Mouse (Mus musculus): ENCODE data around the gene Gstp3. TPM values are rescaled to one million over a fixed set of nuclear protein-coding genes. Genes with fewer than 3 reads are reported as not detected.
A peak's percentile ranks its signal among the peaks of the same experiment; 100 is the strongest.

Gstp3 gene
- total and polyA plus RNA-seq, 2 experiments from 2014 or later, result not detected

DNA sequence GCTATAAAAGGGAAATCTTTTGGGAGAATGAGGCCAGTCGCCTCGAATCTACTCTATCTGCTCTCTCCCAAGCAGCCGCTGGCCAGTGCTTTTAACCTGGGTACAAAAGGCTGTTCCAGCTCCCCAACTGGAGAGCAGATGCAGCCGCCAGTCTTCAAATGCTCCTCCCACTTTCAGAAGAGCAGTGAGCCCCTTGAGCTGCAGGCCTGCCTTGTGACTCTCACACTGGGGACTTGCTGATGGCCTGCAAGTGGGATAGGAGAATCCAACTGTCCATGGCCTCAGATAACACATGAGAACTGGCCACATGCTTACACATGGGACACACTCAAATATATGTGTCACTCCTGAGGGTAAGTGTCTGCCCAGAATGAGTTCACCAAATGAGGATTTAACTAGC lies 2.6 kb downstream of the Gstp3 start:
- ATAC-seq (ENCODE audit: insufficient read depth, low read depth), result peak; percentile 28; the same call in 1 of the 2 replicates
- TF ChIP-seq EP300 (IDR thresholded peaks at IDR 0.05; ENCODE audit: low read depth), result no peak
- TF ChIP-seq CTCF (IDR thresholded peaks at IDR 0.05; ENCODE audit: low read depth), result no peak
- H3K4me1 ChIP-seq (ENCODE audit: control insufficient read depth, insufficient read depth), result no peaks in the 10 kb centered on the region
- no peaks in the 10 kb centered on the region for H3K27me3 ChIP-seq (ENCODE audit: control insufficient read depth, insufficient read depth, low read length)
- H3K36me3 ChIP-seq (replicated peaks; ENCODE audit: control insufficient read depth, insufficient read depth, low read length), result no peaks in the 10 kb centered on the region
- H3K9ac ChIP-seq (replicated peaks; ENCODE audit: low read depth, low read length), result no peak overlapping the region; the same call in 1 of the 2 replicates
- H3K4me3 ChIP-seq (ENCODE audit: low read depth, low read length), result no peak overlapping the region
- DNase-seq (ENCODE audit: low spot score), result no peak
- no peak overlapping the region for H3K27ac ChIP-seq (ENCODE audit: low read depth)
- no peak overlapping the region for H3K4me2 ChIP-seq (ENCODE audit: low read depth, low read length)
- 37% methylated on average over 4 of the region's 4 CpGs for WGBS
- no peaks in the 10 kb centered on the region for H3K9me3 ChIP-seq (replicated peaks; ENCODE audit: control insufficient read depth, low read length)

DNA sequence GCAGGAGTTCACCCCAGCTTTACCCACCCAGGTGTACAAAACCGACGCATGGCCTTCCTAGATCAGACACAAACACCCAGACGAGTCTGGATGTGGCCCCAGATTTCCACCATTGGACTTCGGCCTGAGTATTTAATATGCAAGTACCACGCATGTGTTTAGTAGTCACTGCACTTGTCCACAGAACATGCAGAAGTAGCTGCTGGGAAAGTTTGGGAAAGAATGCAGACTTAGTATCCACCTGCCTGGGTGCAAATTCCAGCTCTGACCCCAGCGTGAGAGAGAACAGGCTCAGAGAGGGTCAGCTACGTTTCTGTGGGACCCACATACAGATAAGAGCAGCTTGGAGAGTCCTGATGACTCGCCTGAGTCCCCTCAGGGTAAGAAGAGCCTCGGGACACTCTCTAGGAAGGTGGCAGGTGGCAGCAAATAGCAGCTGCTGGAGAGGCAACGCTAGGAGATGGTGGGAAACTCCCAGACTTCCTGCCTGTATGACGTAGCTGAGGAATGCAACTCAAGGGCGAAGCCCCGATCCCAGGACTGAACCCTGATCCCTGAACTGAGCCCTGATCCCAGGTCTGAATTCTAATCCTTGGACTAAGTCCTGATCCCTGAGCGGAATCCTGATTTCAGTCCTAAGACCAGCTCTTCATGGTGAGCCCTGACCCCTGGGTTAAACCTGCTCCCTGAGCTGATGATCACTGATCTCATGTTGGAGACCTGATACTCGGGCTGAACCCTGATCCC lies 3.2 kb downstream of the Gstp3 start:
- Histone ChIP-seq H3K36me3 (replicated peaks; ENCODE audit: control insufficient read depth, insufficient read depth, low read length) (no peaks in the 10 kb centered on the region), H3K27me3 (ENCODE audit: control insufficient read depth, insufficient read depth, low read length) (no peaks in the 10 kb centered on the region), H3K4me3 (ENCODE audit: low read depth, low read length) (no peak overlapping the region), H3K27ac (ENCODE audit: low read depth) (no peak overlapping the region), H3K4me2 (ENCODE audit: low read depth, low read length) (no peak overlapping the region), H3K9me3 (replicated peaks; ENCODE audit: control insufficient read depth, low read length) (no peaks in the 10 kb centered on the region), H3K4me1 (ENCODE audit: control insufficient read depth, insufficient read depth) (no peaks in the 10 kb centered on the region), H3K9ac (replicated peaks; ENCODE audit: low read depth, low read length) (no peak overlapping the region; the same call in 1 of the 2 replicates)
- DNase-seq (ENCODE audit: low spot score), result no peak
- TF ChIP-seq EP300 (IDR thresholded peaks at IDR 0.05; ENCODE audit: low read depth), result no peak
- TF ChIP-seq CTCF (IDR thresholded peaks at IDR 0.05; ENCODE audit: low read depth), result no peak
- 47% methylated on average over 15 of the region's 15 CpGs for WGBS
- 0 out of 2 replicates have a peak, but pooled peaks have one; percentile 3 for ATAC-seq (ENCODE audit: insufficient read depth, low read depth)

DNA sequence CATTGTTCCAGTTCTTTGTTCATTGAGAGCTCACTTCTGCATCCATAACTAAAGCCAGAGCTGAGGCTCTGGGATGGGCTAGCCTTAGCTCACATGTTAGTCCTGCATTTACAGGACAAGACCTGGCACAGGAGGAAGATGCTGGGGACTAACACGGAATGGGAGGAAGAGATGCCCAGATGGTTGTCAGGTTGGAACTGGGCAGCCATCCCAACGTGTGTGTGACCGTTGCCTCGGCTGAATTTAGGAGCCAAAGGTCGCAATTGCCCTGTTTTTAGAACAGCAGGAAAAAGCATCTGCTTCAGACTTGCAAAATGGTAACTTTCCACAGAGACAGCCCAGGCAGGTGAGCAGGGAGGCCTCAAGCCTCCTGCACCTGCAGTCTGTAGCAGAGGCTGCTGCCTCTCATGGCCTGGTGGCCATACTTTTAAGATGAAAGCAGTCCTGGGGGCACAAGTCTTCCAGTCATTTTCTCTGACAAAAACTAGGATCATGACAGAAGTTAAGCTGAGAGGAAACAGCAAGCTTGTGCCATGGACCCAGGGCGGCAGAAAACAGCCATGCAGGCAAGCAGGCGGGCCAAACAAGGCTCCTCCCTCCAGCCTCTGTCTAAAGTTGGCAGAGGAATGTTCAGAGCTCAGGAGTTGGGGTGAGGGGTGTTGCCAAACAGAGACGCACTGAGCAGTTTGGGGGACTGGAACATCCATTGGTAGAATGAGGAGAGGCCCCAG lies 4.0 kb downstream of the Gstp3 start:
- no peak for ATAC-seq (ENCODE audit: insufficient read depth, low read depth)
- TF ChIP-seq EP300 (IDR thresholded peaks at IDR 0.05; ENCODE audit: low read depth) (no peak), CTCF (IDR thresholded peaks at IDR 0.05; ENCODE audit: low read depth) (no peak)
- no peak overlapping the region for H3K4me2 ChIP-seq (ENCODE audit: low read depth, low read length)
- no peaks in the 10 kb centered on the region for H3K36me3 ChIP-seq (replicated peaks; ENCODE audit: control insufficient read depth, insufficient read depth, low read length)
- no peaks in the 10 kb centered on the region for H3K9me3 ChIP-seq (replicated peaks; ENCODE audit: control insufficient read depth, low read length)
- H3K9ac ChIP-seq (replicated peaks; ENCODE audit: low read depth, low read length), result no peak overlapping the region
- 64% methylated on average over 8 of the region's 8 CpGs for WGBS
- H3K27me3 ChIP-seq (ENCODE audit: control insufficient read depth, insufficient read depth, low read length), result no peaks in the 10 kb centered on the region
- H3K4me3 ChIP-seq (ENCODE audit: low read depth, low read length), result no peak overlapping the region
- no peak overlapping the region for H3K27ac ChIP-seq (ENCODE audit: low read depth)
- H3K4me1 ChIP-seq (ENCODE audit: control insufficient read depth, insufficient read depth), result no peaks in the 10 kb centered on the region
- DNase-seq (ENCODE audit: low spot score), result no peak

DNA sequence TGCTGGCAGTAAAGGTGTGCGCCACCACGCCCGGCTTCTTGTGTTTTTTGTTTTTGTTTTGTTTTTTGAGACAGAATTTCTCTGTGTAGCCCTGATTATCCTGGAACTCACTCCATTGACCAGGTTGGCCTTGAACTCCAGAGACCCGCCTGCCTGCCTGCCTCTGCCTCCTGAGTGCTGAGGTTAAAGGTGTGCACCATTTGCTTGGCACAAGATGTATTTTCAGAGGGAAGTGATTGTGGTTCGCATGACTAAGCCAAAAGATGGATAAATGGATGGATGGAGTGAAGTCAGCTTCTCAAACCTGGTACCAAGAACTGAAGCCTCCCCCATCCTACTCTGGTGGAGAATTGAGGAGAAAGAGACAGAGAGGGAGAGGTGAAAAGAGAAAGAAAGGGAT lies 4.8 kb downstream of the Gstp3 start:
- H3K4me2 ChIP-seq (ENCODE audit: low read depth, low read length), result no peak overlapping the region
- TF ChIP-seq CTCF (IDR thresholded peaks at IDR 0.05; ENCODE audit: low read depth) (no peak), EP300 (IDR thresholded peaks at IDR 0.05; ENCODE audit: low read depth) (no peak)
- ATAC-seq (ENCODE audit: insufficient read depth, low read depth) (no peak), DNase-seq (ENCODE audit: low spot score) (no peak)
- H3K27ac ChIP-seq (ENCODE audit: low read depth), result no peak overlapping the region
- no peaks in the 10 kb centered on the region for H3K9me3 ChIP-seq (replicated peaks; ENCODE audit: control insufficient read depth, low read length)
- 88% methylated on average over 5 of the region's 5 CpGs for WGBS
- no peak overlapping the region for H3K4me3 ChIP-seq (ENCODE audit: low read depth, low read length)
- H3K27me3 ChIP-seq (ENCODE audit: control insufficient read depth, insufficient read depth, low read length), result no peaks in the 10 kb centered on the region
- no peaks in the 10 kb centered on the region for H3K4me1 ChIP-seq (ENCODE audit: control insufficient read depth, insufficient read depth)
- H3K9ac ChIP-seq (replicated peaks; ENCODE audit: low read depth, low read length), result no peak overlapping the region
- no peaks in the 10 kb centered on the region for H3K36me3 ChIP-seq (replicated peaks; ENCODE audit: control insufficient read depth, insufficient read depth, low read length)

DNA sequence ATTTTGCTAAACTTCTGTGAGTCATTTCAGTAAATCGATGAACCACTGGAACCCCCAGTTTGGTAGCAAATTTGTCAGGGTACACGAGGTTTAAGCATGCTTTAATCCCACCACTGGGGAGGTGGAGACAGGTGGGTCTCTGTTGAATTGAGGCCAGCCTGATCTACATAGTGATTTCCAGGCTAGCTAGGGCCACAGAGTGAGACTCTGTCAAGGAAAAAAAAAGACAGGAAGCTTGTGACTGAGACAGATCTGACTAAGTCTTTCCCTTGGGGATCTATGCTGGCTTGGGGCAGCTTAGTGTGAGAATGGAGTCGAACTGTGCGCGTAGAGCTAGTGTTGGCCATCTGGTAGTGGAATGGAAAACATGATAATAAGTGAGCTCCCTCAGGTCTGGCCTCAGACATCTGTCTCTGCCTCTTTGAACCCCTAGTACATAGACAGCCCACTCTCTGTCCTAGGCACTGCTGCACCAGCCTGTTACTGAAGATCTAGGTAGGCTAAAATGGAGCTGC lies 6.8 kb downstream of the Gstp3 start:
- no peak for TF ChIP-seq CTCF (IDR thresholded peaks at IDR 0.05; ENCODE audit: low read depth)
- TF ChIP-seq EP300 (IDR thresholded peaks at IDR 0.05; ENCODE audit: low read depth), result no peak
- no peak overlapping the region for H3K27ac ChIP-seq (ENCODE audit: low read depth)
- WGBS, result 62% methylated on average over 5 of the region's 5 CpGs
- no peak overlapping the region for H3K4me3 ChIP-seq (ENCODE audit: low read depth, low read length)
- H3K4me1 ChIP-seq (ENCODE audit: control insufficient read depth, insufficient read depth), result no peaks in the 10 kb centered on the region
- H3K36me3 ChIP-seq (replicated peaks; ENCODE audit: control insufficient read depth, insufficient read depth, low read length), result no peaks in the 10 kb centered on the region
- H3K27me3 ChIP-seq (ENCODE audit: control insufficient read depth, insufficient read depth, low read length), result no peaks in the 10 kb centered on the region
- ATAC-seq (ENCODE audit: insufficient read depth, low read depth) (no peak), DNase-seq (ENCODE audit: low spot score) (no peak)
- H3K4me2 ChIP-seq (ENCODE audit: low read depth, low read length), result no peak overlapping the region
- H3K9me3 ChIP-seq (replicated peaks; ENCODE audit: control insufficient read depth, low read length), result no peaks in the 10 kb centered on the region
- H3K9ac ChIP-seq (replicated peaks; ENCODE audit: low read depth, low read length), result no peak overlapping the region
